Mouse (Mus musculus): ENCODE measurements around the gene Casp12.
"Not testable (repeated sequence)": the region's sequence is repeated elsewhere in the genome, so short reads cannot be mapped to it uniquely, and the experiment has no call there.

The Casp12 gene

GRCm38 (mm10) chr9:5345291-5345898 lies at the start of gene Casp12:
Gene Casp12 (plus strand): TSS chr9:5345430.
- no peak for DNase-seq

- no peak for DNase-seq
Measured at GRCm38 (mm10) chr9:5296354-5297237, 48.6 kb upstream of the Casp12 start.

GRCm38 (mm10) chr9:5298329-5299131 lies 46.7 kb upstream of the Casp12 start, which contains the start of gene Casp1:
Gene Casp1 (plus strand): TSS chr9:5298517.
- DNase-seq, result no peak

GRCm38 (mm10) chr9:5299132-5299381 lies 46.2 kb upstream of the Casp12 start:
- no peak for DNase-seq

- DNase-seq, result no peak
Measured at GRCm38 (mm10) chr9:5308561-5308960, 36.7 kb upstream of the Casp12 start, which contains the start of gene Casp4. Gene Casp4 (plus strand): TSS chr9:5308828.

- DNase-seq, result no peak
Measured at GRCm38 (mm10) chr9:5310112-5310511, 35.1 kb upstream of the Casp12 start.

- no peak for DNase-seq
Measured at GRCm38 (mm10) chr9:5311435-5311834, 33.8 kb upstream of the Casp12 start.

- no peak for DNase-seq
Measured at GRCm38 (mm10) chr9:5328204-5328603, 17.0 kb upstream of the Casp12 start.

- DNase-seq, result no peak
Measured at GRCm38 (mm10) chr9:5332441-5332840, 12.8 kb upstream of the Casp12 start.

- DNase-seq, result no peak
Measured at GRCm38 (mm10) chr9:5333422-5333821, 11.8 kb upstream of the Casp12 start.

- DNase-seq, result no peak
Measured at GRCm38 (mm10) chr9:5343092-5343491, 2.1 kb upstream of the Casp12 start.

- DNase-seq, result no peak
Measured at GRCm38 (mm10) chr9:5344090-5344489, 1.1 kb upstream of the Casp12 start.

GRCm38 (mm10) chr9:5347381-5347780 lies 2.2 kb downstream of the Casp12 start:
- no peak for DNase-seq

GRCm38 (mm10) chr9:5353673-5354072 lies 8.4 kb downstream of the Casp12 start:
- no peak for DNase-seq

- no peak for DNase-seq
Measured at GRCm38 (mm10) chr9:5356801-5357200, 11.6 kb downstream of the Casp12 start.

- DNase-seq, result no peak
Measured at GRCm38 (mm10) chr9:5393561-5393960, 48.3 kb downstream of the Casp12 start.

GRCm38 (mm10) chr9:5395861-5396260 lies 50.6 kb downstream of the Casp12 start:
- not testable (repeated sequence) for DNase-seq

GRCm38 (mm10) chr9:5410988-5411568 lies 65.8 kb downstream of the Casp12 start:
- no peak for DNase-seq

GRCm38 (mm10) chr9:5412446-5413111 lies 67.3 kb downstream of the Casp12 start:
- no peak for DNase-seq

- DNase-seq, result no peak
Measured at GRCm38 (mm10) chr9:5417871-5418270, 72.6 kb downstream of the Casp12 start.

Measured in right cerebral cortex, postnatal 14 days (tissue).